Mouse (Mus musculus): ENCODE results near the gene Aph1b. TPM values are rescaled to one million over a fixed set of nuclear protein-coding genes. Genes with fewer than 3 reads are reported as not detected.

The Aph1b gene
- total RNA-seq, 2 experiments from 2014 or later = 1.2 to 1.9 TPM

DNA sequence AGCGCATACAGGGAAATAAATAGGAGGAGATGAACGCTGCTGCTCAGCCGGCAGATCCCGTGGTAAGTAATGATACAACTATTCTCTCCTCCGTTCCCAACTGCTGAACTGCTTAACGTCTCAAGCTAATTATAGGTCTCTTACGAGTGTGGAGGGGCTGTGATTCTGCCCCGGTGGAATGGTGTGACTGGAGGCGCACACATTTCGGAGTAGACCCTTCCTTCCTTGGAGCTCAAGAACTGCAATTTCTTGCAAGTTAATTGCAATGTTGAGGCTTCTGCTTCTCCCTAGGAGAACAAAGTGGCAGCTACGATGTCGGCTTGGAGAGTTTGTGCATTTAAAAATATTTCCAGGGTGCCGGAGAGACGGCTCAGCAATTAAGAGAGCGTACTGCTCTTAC lies 46.9 kb downstream of the Aph1b start:
- no peak for ATAC-seq (replicated peaks; ENCODE audit: poor library complexity, severe bottlenecking)

- ATAC-seq (replicated peaks; ENCODE audit: poor library complexity, severe bottlenecking) = no peak
Observed at GRCm38 (mm10) chr9:66744531-66744930, 50.8 kb downstream of the Aph1b start.

- no peak for ATAC-seq (replicated peaks; ENCODE audit: poor library complexity, severe bottlenecking)
Observed at GRCm38 (mm10) chr9:66739516-66739915, 55.8 kb downstream of the Aph1b start.

DNA sequence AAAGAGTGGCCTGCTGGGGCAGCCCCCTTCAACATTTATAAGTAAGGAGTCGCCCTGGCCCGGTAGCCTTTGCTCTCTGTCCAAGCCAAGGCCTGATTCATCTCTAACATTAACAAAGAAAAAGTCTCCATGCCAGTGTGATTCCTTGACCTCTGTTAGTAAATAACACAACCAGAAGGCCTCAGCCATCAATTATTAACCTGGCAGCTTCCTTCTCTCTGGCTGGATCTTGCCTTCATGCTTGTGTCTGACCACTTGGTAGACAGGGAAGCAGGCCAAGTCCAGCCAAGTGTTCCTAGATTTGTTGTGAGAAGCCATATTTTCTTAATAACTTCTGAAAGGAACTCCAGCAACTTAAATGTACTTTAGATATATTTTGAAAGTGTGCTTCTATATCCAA lies 58.7 kb downstream of the Aph1b start:
- no peak for ATAC-seq (replicated peaks; ENCODE audit: poor library complexity, severe bottlenecking)

GRCm38 (mm10) chr9:66736016-66736415 lies 59.3 kb downstream of the Aph1b start:
- no peak for ATAC-seq (replicated peaks; ENCODE audit: poor library complexity, severe bottlenecking)

GRCm38 (mm10) chr9:66735122-66735521 lies 60.2 kb downstream of the Aph1b start:
- no peak for ATAC-seq (replicated peaks; ENCODE audit: poor library complexity, severe bottlenecking)

- ATAC-seq (replicated peaks; ENCODE audit: poor library complexity, severe bottlenecking) = no peak
Observed at GRCm38 (mm10) chr9:66734568-66734967, 60.7 kb downstream of the Aph1b start.

DNA sequence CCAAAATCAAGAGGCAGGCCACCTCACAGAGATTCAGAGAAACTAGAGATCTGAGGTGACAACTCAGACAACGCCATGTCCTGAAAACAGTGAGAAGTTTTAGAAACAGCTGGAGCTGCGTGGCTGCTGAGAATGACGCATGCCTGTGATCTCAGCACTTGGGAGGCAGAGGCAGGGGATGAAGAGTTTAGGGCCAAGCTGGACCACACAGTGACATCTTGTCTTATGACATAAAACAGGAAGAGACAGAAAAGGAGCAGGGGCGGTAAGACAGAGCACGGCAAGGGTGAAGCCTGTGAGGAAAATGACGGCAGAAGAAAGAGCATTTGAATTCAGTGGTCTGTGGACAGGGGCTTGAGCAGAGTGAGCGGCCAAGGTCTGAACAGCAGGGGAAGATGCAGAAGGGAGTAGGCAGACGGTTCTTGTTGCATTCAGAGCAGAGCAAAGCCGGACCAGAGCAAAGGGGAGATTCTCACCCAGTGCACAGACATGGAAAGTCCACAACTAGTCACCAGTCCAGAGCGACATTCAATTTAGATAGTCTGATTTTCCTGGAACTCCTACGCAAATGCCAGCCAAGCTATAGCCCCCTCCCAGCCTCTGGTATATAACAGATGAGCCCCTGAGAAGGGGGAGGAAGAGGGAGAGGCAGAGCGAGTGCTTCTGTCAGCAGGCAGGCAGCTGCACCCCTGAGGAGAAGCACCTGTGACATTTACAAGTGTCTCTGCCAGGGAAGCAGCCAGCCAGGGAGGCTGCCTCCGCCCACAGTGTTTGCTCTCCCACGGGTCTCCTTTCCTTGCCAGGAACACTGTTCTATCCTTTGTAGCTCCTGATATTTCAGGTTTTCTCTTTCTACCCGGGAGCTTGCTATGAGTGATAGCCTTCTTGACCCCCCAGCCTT lies 62.2 kb downstream of the Aph1b start:
- no peak for ATAC-seq (replicated peaks; ENCODE audit: poor library complexity, severe bottlenecking)

DNA sequence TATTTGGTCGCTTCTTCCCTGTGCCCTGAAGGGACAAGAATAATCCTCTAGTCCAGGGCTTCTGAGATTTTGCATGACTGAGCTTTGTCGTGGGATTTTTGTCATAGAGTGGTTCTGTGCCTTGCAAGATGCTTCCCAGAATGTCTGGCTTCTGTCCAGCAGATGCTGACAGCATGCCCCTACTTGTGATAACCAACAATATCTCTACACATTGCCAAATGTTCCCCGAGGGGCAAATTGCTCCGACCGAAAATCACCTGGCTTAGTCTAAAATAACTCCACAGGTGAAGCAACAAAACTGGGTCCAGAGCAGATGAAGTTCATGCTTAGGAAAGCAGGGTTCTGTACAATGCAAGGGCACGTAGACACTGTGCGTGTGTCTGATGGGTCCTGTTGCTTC lies 64.0 kb downstream of the Aph1b start:
- ATAC-seq (replicated peaks; ENCODE audit: poor library complexity, severe bottlenecking) = no peak

DNA sequence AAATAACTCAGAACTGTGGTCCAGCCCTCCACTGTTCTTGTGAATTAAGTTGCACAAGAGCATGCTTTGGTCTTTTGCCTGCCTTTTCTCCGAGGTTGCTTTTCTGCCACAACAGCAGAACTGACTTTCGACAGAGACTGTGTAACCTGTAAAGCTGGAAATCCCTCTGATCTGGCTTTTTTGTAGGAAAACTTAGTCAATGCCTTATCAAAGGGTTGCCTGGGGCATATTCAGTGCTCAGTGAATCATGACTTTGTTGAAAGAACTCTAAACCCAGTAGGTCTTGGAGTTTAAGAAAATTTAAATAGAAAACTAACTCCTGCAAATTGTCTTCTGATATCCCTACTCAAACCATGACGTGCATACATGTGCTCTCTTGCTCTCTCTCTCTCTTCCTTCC lies 64.7 kb downstream of the Aph1b start:
- ATAC-seq (replicated peaks; ENCODE audit: poor library complexity, severe bottlenecking) = no peak

DNA sequence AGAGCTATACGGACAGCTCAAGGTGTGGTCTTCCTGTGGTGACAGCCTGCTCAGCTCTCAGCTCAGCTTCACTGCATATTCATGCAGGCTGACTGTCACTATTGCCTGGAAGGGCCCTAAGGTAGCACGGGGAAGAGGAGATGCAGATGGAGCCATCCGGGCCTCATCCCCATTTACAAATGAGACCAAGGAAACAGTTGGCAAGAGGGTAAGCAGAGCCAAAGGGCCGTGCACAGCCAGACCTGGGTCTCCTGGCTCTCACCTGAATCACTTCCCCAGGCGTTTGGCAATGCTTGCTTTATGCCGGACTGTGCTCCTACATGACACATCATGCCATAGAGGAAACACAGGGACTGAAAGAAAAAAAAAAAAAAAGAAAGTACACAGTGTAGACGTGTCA lies 68.0 kb downstream of the Aph1b start:
- ATAC-seq (replicated peaks; ENCODE audit: poor library complexity, severe bottlenecking) = no peak

DNA sequence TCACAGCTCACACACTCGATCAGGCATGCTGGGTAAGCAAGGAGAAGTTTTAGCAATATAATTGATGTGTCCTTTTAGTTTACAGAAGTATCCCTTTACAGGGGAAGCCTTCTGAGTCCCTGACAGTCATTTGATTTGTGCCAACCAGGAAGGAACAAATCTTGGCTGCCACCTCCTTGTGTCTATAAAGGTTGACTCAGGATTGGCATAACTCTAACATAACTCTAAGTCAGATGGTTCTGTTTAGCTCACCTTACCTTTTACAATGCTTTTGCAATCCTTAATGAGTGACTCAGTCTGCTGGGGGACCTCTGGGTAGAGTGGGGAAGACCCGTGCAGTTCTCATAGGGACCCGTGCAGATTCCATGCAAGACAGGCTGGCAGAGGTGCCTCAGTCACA lies 69.7 kb downstream of the Aph1b start:
- no peak for ATAC-seq (replicated peaks; ENCODE audit: poor library complexity, severe bottlenecking)

Other genes starting within 250 kb of the Aph1b start
- gene Usp3, start 202.3 kb downstream of the Aph1b start, total RNA-seq (2014; fragmentation: Nextera tagmentation) = 37.4 and 72.1 TPM in 2 replicates
- gene Usp3, start 202.3 kb downstream of the Aph1b start, total RNA-seq (2017) = 50.4 and 55.5 TPM in 2 replicates
- 2.6 and 4.3 TPM in 2 replicates for gene Car12, start 81.8 kb downstream of the Aph1b start, total RNA-seq (2014; fragmentation: Nextera tagmentation)
- gene Car12, start 81.8 kb downstream of the Aph1b start, total RNA-seq (2017) = 1.4 and 3.2 TPM in 2 replicates
- gene Gm10647, start 1.5 kb upstream of the Aph1b start, total RNA-seq (2014; fragmentation: Nextera tagmentation) = not detected in 2 replicates
- not detected in 2 replicates for gene Gm10647, start 1.5 kb upstream of the Aph1b start, total RNA-seq (2017)
- 3.8 and 9.0 TPM in 2 replicates for gene Aph1c, start 39.2 kb upstream of the Aph1b start, total RNA-seq (2014; fragmentation: Nextera tagmentation)
- 1.9 and 4.9 TPM in 2 replicates for gene Aph1c, start 39.2 kb upstream of the Aph1b start, total RNA-seq (2017)
- gene Rab8b, start 124.2 kb upstream of the Aph1b start, total RNA-seq (2014; fragmentation: Nextera tagmentation) = 37.5 and 39.6 TPM in 2 replicates
- gene Rab8b, start 124.2 kb upstream of the Aph1b start, total RNA-seq (2017) = 75.2 and 76.0 TPM in 2 replicates
- gene Rps27l, start 150.6 kb upstream of the Aph1b start, total RNA-seq (2014; fragmentation: Nextera tagmentation) = 960 and 1,103 TPM in 2 replicates
- 140 and 187 TPM in 2 replicates for gene Rps27l, start 150.6 kb upstream of the Aph1b start, total RNA-seq (2017)
- gene Lactb, start 180.0 kb upstream of the Aph1b start, total RNA-seq (2014; fragmentation: Nextera tagmentation) = 22.4 and 29.4 TPM in 2 replicates
- gene Lactb, start 180.0 kb upstream of the Aph1b start, total RNA-seq (2017) = 31.9 and 38.7 TPM in 2 replicates